Mouse (Mus musculus) R1 (cell line): ENCODE results near the gene Tmem207.

Experiments
- DNase-seq: peaks from one replicate; pipeline ENCODE4 v3.0.0-alpha.2; 2018; ENCODE audit warnings: low read depth, low spot score

The Tmem207 gene

GRCm38 (mm10) chr16:26456182-26456581 lies 70.4 kb downstream of the Tmem207 start:
- DNase-seq: no peak

DNA sequence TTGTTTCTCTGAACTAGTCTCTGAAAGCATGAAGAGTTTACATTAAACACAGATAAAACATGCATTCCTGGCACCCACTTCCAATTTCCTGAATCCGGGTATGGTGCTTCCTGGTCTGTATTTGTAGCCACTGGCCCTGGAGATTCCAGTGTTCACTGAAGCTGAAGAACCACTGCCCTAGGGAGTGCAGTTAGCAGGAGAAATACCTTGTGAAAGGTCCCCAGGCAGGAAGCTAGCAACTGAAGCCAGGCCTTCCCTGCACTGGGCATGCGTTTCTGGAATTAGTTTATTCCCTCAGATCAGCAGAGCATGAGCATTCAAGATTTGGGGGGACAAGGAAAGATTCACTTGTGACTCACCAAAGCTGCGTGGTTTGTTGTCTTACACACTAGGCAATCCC lies 72.4 kb downstream of the Tmem207 start:
- no peak for DNase-seq
